Mouse (Mus musculus) lung, postnatal 0 days (tissue): ENCODE measurements at regions not wholly inside any gene's neighbourhood (a gene's known extent, or its start where the extent isn't known, plus 50 kb on each side); places are given as distances from the start of the nearest gene placed in this dataset.

Experiments
- CTCF ChIP-seq: IDR thresholded peaks from 2 replicates; pipeline ENCODE4 v1.5.1; 2016; ENCODE audit warnings: antibody characterized with exemption, mild to moderate bottlenecking
- EP300 ChIP-seq: IDR thresholded peaks from 2 replicates; pipeline ENCODE4 v1.6.1; 2016; ENCODE audit warnings: antibody characterized with exemption, mild to moderate bottlenecking, control low read depth

GRCm38 (mm10) chr8:104034286-104034685 is 67.1 kb upstream of the Cdh5 start:
- TF ChIP-seq CTCF (no peak), EP300 (no peak)
